In the genomic region with DNA sequence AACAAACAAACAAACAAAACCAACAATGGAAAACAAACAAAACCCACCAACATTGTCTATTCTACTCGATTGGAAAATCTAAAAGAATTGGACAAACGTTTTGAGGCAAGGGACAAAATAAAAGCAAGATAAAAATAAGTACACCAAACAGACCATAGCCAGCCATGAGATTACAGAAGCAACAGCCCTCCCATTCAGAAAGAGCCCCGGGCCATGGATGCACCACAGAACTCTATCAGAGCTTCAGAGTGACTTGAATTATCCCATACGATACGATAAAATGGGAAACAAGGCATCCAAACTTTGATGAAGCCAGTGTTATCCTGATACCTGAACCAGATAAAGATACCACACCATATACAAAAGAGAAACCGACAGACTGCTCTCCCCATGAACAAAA, we compare ENCODE assay signal across 16 mouse cellular contexts.
"Had no signal": no experiment of that assay in that cellular context is flagged by ENCODE, and none has a peak within 500 bp of the region (broad histone marks: within the 10 kb centered on the region; RNA-seq: fewer than 3 reads in every experiment).

No protein-coding gene starts in this region.

- DNase-seq: cerebellum, adult 8-10 months; cerebellum, adult 9-10 months; cerebellum, adult 9-11 months; cerebellum, postnatal 10 days; cerebellum, postnatal 14 days; cerebellum, postnatal 25 days; cerebellum, postnatal 36 days; embryo, embryonic 11 days; forebrain, postnatal 0 days; gastrocnemius, adult 2 months; gastrocnemius, postnatal 10 days; gastrocnemius, postnatal 14 days; gastrocnemius, postnatal 25 days; gastrocnemius, postnatal 36 days; heart, adult 18-20 months; heart, adult 2 months had no signal
